Mouse (Mus musculus) midbrain, embryonic 16.5 days (tissue): Measurements from ENCODE around the gene Acot4. TPM values are rescaled to one million over a fixed set of nuclear protein-coding genes. Genes with fewer than 3 reads are reported as not detected.
"Not testable (repeated sequence)": the region's sequence is repeated elsewhere in the genome, so short reads cannot be mapped to it uniquely, and the experiment has no call there.

ENCODE experiments used
- ATAC-seq: fragments of 200-750 bp; cut with Nextera tagmentation; 2 replicates; pipeline ENCODE4 v1.8.0; 2017; ENCODE audit warnings: moderate TSS enrichment
- H3K27ac ChIP-seq: fragments of 300-500 bp; sonication (generic); 2 replicates; pipeline ENCODE4 v1.5.1; 2014; ENCODE audit warnings: mild to moderate bottlenecking, low read length, mixed read lengths
- H3K27me3 ChIP-seq: fragments of 300-500 bp; sonication (generic); 2 replicates; pipeline ENCODE4 v1.6.1; 2014; ENCODE audit warnings: low read depth, low read length, mixed read lengths; ENCODE audit not compliant: control insufficient read depth, insufficient read depth
- H3K36me3 ChIP-seq: fragments of 300-500 bp; sonication (generic); 2 replicates; pipeline ENCODE4 v1.6.1; 2014; ENCODE audit warnings: mild to moderate bottlenecking, low read length, moderate library complexity, mixed read lengths; ENCODE audit not compliant: control insufficient read depth, insufficient read depth
- H3K4me1 ChIP-seq: fragments of 300-500 bp; sonication (generic); 2 replicates; pipeline ENCODE4 v1.6.1; 2014; ENCODE audit warnings: mild to moderate bottlenecking, low read length, mixed read lengths; ENCODE audit not compliant: control insufficient read depth, insufficient read depth
- H3K4me2 ChIP-seq: fragments of 300-500 bp; sonication (generic); 2 replicates; pipeline ENCODE4 v1.6.1; 2014; ENCODE audit warnings: mild to moderate bottlenecking, low read length, mixed read lengths
- H3K4me3 ChIP-seq: fragments of 300-500 bp; sonication (generic); 2 replicates; pipeline ENCODE4 v1.5.1; 2014; ENCODE audit warnings: low read depth, mild to moderate bottlenecking, low read length, moderate library complexity, mixed read lengths
- H3K9ac ChIP-seq: fragments of 300-500 bp; sonication (generic); 2 replicates; pipeline ENCODE4 v1.6.1; 2014; ENCODE audit warnings: low read depth, low read length, mixed read lengths
- H3K9me3 ChIP-seq: fragments of 300-500 bp; sonication (generic); replicated peaks from 2 replicates; pipeline ENCODE4 v1.6.1; 2014; ENCODE audit warnings: mild to moderate bottlenecking, low read length, mixed read lengths; ENCODE audit not compliant: control insufficient read depth, poor library complexity, severe bottlenecking
- WGBS: fragments of 180-500 bp; shearing (Covaris S2); extraction: QIAGEN DNeasy Blood & Tissue Kit; methylation state at CpG from one replicate; pipeline ENCODE4 v1.1.7; 2014; 5-methylcytosine and 5-hydroxymethylcytosine counted together
- polyA plus RNA-seq: library from polyadenylated mRNA; unstranded; fragments of >200 nt; fragmentation: Nextera tagmentation; extraction: Ambion mirVana; gene quantifications from 2 replicates; pipeline ENCODE4 v1.2.1, GENCODE M21; 2015

Gene Acot4
- polyA plus RNA-seq: 0.59 and 0.67 TPM in 2 replicates

DNA sequence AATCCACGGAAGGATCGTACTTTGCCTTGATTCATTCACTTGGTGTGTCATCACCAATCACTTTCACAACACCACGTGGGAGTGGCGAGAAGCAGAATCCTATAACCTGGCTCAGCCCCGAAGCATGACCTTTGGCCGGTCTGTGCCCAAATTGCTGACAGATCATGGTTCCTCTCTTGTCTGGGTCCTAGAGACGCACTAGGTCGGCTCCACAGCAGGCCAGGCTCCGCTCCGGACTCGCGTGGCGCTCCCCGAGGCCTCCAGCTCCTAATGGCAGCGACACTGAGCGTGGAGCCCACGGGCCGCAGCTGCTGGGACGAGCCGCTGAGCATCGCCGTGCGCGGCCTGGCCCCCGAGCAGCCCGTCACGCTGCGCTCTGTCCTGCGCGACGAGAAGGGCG, at the start of gene Acot4:
TSS of gene Acot4 (plus strand) at position 139 of the 400 bp plus-strand sequence.
- not testable (repeated sequence) for H3K27ac ChIP-seq, H3K27me3 ChIP-seq, H3K9me3 ChIP-seq, H3K4me1 ChIP-seq, H3K36me3 ChIP-seq
- 12% methylated on average over 16 of the region's 32 CpGs for WGBS
- peak; percentile 72 for ATAC-seq
- peak within 1 kb of the TSS; percentile 47 for H3K4me3 ChIP-seq
- peak within 1 kb of the TSS; percentile 63 for H3K4me2 ChIP-seq
- H3K9ac ChIP-seq: peak within 1 kb of the TSS; percentile 63

DNA sequence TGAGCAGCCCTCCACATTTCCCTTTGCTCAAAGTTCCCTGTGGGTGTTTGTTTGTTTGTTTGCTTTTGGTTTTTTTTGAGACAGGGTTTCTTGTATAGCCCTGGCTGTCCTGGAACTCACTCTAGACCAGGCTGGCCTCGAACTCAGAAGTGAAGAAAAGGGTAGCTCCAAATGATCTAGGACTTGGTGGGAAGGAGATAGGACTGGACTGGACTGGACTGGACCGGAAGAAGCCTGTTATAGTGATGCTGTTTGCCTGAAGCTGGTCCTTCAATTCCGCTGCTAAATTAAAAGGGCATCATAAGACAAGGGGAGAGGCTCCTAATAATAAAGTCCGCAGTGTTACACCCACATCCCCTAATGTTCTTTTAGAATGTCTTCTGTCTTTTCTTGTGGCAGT, 49.7 kb upstream of the Acot4 start:
- 68% methylated on average over 4 of the region's 4 CpGs for WGBS
- no peak for ATAC-seq

DNA sequence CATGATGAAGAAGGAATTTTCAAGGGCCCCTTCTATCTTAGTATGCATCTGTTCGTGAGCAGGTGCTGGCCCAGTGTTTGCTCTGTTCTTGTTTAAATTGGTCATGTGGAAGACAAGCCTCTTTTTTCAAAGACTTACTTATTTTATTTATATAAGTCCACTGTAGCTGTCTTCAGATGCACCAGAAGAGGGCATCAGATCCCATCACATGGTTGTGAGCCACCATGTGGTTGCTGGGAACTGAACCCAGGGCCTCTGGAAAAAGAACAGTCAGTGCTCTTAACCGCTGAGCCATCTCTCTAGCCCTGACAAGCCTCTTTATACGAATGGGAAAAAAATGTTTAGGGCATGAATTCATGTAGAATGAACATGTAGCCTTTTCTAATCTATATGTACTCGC, 48.8 kb upstream of the Acot4 start:
- Histone ChIP-seq H3K27me3 (no peaks in the 10 kb centered on the region), H3K27ac (no peak overlapping the region), H3K4me1 (peaks cover 9% of the 10 kb centered on the region), H3K36me3 (no peaks in the 10 kb centered on the region), H3K9ac (no peak overlapping the region), H3K4me3 (no peak overlapping the region), H3K4me2 (no peak overlapping the region), H3K9me3 (no peaks in the 10 kb centered on the region)
- over 99% methylated on average over 4 of the region's 4 CpGs for WGBS
- no peak for ATAC-seq

More for the DNA sequence above, 49.7 kb upstream of the Acot4 start:
- Histone ChIP-seq H3K4me3 (peak overlapping the region; percentile 54), H3K27me3 (no peaks in the 10 kb centered on the region), H3K36me3 (no peaks in the 10 kb centered on the region), H3K4me2 (peak overlapping the region; percentile 69), H3K27ac (peak overlapping the region; percentile 91), H3K4me1 (peaks cover 9% of the 10 kb centered on the region), H3K9ac (peak overlapping the region; percentile 70), H3K9me3 (no peaks in the 10 kb centered on the region)

DNA sequence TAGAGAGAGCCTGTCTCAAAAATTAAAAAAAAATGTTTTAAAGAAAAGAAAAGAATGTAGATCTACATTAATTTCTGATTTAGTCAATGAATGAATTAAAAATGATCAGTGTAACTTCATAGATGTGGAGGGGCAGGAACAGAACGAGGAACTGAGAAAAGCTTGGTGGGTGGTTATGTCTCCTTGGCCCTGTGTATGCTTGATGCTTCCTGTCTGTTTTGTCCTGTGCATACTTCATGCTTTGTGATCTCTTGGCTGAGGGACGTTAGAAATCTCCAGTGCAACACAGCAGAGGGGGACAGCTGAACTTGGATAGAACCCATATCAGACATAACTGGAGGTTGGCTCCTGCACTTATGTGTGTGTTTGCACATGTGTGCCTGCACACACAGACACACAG, 41.0 kb upstream of the Acot4 start:
- no peak overlapping the region for H3K27ac ChIP-seq
- ATAC-seq: no peak
- H3K4me3 ChIP-seq: no peak overlapping the region
- no peaks in the 10 kb centered on the region for H3K27me3 ChIP-seq
- H3K9me3 ChIP-seq: no peaks in the 10 kb centered on the region
- H3K4me2 ChIP-seq: no peak overlapping the region
- no peak overlapping the region for H3K9ac ChIP-seq
- H3K36me3 ChIP-seq: no peaks in the 10 kb centered on the region
- H3K4me1 ChIP-seq: no peaks in the 10 kb centered on the region
- 69% methylated on average over 2 of the region's 2 CpGs for WGBS

DNA sequence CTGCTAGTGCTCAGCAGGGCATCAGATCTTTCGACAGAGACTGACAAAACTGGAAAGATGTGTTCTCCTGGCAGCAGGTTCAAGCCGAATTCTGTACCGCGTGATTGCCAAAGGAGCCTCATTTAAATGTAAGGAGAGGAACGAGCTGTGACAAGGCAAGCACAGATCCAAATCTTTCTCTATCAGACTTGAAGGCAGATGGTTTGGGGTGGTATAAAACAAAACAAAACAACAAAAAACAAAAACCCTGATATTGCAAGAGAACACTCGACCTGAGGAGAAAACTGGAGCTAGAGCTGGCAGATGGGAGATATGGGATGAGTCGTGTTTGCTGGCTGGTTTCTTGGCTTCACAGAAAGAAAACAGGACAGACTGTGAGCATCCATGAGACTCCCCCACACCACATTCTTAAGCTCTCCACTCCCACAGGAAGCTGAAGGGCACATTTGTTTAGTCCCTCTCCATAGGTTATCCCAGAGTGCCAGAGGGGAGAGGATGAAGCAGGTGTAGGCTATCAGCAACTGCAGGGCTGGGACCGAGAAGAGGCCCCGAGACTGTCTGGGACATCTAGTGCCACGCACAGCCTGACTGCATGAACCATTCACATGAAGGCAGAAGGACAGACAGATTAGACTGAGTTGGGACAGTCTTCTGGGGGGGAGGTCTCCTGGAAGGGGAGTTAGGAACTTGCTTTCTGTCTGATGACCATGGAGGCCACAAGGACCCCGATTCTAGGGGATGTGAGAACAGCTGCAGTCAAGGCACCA, 39.7 kb upstream of the Acot4 start:
- H3K4me3 ChIP-seq: no peak overlapping the region
- no peak overlapping the region for H3K9ac ChIP-seq
- no peak overlapping the region for H3K4me2 ChIP-seq
- ATAC-seq: no peak
- H3K9me3 ChIP-seq: 0 out of 2 replicates have a peak, but pooled peaks cover 2% of the 10 kb centered on the region
- WGBS: 59% methylated on average over 11 of the region's 11 CpGs
- H3K27me3 ChIP-seq: no peaks in the 10 kb centered on the region
- H3K36me3 ChIP-seq: no peaks in the 10 kb centered on the region
- H3K4me1 ChIP-seq: no peaks in the 10 kb centered on the region
- no peak overlapping the region for H3K27ac ChIP-seq

DNA sequence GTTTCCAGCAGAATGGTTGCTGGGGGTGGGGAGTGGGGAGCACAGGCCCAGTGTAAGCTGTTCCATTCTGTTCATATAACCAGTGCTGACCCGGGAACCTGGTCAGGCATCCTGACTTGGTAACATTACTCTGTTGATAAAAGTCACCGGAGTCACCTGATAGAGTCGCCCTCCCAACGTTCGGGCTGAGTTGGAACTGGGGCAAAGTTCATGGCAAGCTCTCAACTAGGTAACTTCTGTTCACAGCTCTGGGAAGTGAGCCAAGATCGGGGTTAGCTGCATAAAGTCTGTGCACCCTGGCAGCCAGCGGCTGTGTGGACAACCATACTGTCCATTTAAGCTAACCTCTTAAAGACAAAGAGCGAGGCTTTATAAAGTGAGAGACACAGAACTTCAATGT, 38.9 kb upstream of the Acot4 start:
- not testable (repeated sequence) for H3K27me3 ChIP-seq, H3K9ac ChIP-seq, ATAC-seq, H3K4me2 ChIP-seq, H3K4me1 ChIP-seq, H3K36me3 ChIP-seq, H3K9me3 ChIP-seq, H3K4me3 ChIP-seq, H3K27ac ChIP-seq
- 74% methylated on average over 8 of the region's 8 CpGs for WGBS

DNA sequence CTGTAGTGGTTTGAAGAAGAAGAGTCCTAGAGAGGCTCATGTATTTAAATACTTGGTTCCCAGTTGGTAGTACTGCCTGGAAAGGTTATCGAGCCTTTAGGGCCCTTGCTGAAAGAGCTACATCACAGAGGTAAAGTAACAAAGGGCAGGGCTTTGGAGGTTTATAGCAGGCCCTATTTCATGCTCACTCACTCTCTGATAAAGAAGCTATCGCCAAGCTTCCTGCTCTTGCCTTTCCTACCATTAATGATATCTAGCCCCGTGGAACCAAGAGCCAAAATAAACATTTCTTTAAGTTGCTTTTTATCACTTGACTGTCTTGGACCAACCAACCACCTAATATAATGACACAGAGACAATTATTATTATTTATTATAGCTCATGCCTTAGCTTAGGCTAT, 37.8 kb upstream of the Acot4 start:
- no peak overlapping the region for H3K27ac ChIP-seq
- H3K9me3 ChIP-seq: 0 out of 2 replicates have a peak, but pooled peaks cover 2% of the 10 kb centered on the region
- WGBS: 86% methylated on average over 3 of the region's 3 CpGs
- no peaks in the 10 kb centered on the region for H3K4me1 ChIP-seq
- H3K9ac ChIP-seq: no peak overlapping the region
- H3K36me3 ChIP-seq: no peaks in the 10 kb centered on the region
- H3K27me3 ChIP-seq: no peaks in the 10 kb centered on the region
- ATAC-seq: no peak
- H3K4me2 ChIP-seq: no peak overlapping the region
- no peak overlapping the region for H3K4me3 ChIP-seq

DNA sequence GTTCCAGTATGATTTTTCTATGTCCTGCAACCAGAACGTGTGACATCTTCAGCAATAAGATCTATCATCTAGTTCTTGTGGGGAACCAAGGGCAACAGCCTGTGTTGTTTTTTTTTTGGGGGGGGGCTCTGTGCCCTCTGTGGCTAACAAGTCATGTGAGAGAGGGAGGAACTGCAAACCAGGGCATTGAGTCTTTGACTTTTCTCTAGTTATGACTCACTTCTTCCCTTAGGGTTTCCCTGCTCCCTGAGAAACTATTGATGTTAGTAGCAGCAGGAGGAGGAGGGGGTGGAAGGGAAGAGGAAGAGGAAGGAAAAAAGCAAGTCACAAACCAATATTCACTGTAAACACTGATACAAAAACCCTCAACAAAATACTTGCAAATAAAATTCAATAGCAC, 34.3 kb upstream of the Acot4 start:
- no peak overlapping the region for H3K4me3 ChIP-seq
- no peak for ATAC-seq
- H3K27me3 ChIP-seq: no peaks in the 10 kb centered on the region
- 0 out of 2 replicates have a peak, but pooled peaks cover 2% of the 10 kb centered on the region for H3K9me3 ChIP-seq
- WGBS: 90% methylated on average over 1 of the region's 1 CpGs
- H3K4me1 ChIP-seq: peaks cover 1% of the 10 kb centered on the region; the same call in 1 of the 2 replicates
- no peak overlapping the region for H3K27ac ChIP-seq
- H3K36me3 ChIP-seq: no peaks in the 10 kb centered on the region
- H3K4me2 ChIP-seq: no peak overlapping the region
- no peak overlapping the region for H3K9ac ChIP-seq

DNA sequence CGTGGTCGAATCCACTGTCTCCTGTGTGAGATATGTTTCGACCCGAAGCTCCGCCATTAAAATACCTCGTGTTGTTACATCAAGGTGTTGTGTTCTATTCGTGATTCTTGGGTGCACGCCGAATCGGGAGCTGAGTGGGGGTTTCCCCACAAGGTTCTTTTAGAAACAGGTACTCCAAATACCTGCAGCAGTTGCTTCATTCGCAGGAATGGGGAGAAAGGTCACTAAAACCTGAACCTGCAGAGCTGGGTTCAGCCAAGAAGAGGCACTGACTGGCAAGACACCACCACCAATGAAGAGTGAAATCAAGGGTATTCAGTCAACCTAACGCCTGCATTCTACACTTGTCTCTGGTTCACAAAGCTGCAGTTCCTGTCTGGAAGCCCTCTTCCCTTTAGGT, 29.9 kb upstream of the Acot4 start:
- 90% methylated on average over 10 of the region's 12 CpGs for WGBS
- Histone ChIP-seq H3K9me3 (no peaks in the 10 kb centered on the region), H3K9ac (no peak overlapping the region), H3K27me3 (no peaks in the 10 kb centered on the region), H3K4me3 (no peak overlapping the region), H3K4me2 (no peak overlapping the region), H3K36me3 (no peaks in the 10 kb centered on the region), H3K27ac (peak overlapping the region; percentile 14; the same call in 1 of the 2 replicates), H3K4me1 (peaks cover 22% of the 10 kb centered on the region)
- ATAC-seq: no peak
